Mouse (Mus musculus) liver, adult (tissue): ENCODE results near the gene Gm8369.

Experiments
- GATA4 ChIP-seq: IDR thresholded peaks from 2 replicates; pipeline ENCODE4 v1.6.1; 2014; ENCODE audit warnings: mild to moderate bottlenecking, low read length; ENCODE audit not compliant: insufficient replicate concordance

Gene Gm8369

DNA sequence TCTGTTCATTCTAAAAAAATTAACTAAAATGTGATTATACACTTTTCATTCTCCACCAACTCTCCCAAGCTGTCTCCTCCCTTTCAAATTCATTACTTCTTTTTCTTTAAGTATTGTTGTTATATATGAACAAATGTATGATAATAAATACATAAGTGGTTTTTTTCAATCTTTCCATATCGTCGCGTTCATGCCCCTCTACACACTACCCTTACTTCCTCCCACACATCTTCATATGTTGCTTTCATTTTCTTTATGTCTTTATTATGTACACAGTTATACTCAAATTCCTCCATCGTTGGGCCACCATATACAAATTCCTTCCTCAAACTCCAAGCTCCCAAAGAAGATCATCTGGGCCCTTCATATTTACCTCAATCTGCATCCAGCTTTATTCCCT lies 15.6 kb downstream of the Gm8369 start:
- TF ChIP-seq GATA4: no peak

DNA sequence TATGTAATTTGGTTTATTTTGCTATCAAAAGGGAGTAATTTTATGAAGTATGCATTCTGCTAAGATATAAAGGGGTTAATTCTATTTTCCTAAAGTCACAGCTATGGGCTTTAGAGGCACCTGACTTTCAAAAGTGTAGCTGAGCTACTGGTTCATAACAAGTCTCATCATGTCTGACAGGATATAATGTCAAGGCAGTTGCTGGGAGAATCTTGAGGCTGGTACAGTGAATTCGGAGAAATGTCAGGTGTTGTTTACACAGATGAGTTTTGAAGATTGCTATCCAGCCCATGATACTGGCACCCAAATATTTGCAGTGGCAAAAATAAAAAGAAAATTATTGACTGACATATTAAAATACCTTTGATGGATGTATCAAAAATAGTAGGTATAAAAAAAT lies 19.1 kb downstream of the Gm8369 start:
- no peak for TF ChIP-seq GATA4

- TF ChIP-seq GATA4: no peak
Measured at GRCm38 (mm10) chr19:11513458-11513857, 27.7 kb downstream of the Gm8369 start.

- no peak for TF ChIP-seq GATA4
Measured at GRCm38 (mm10) chr19:11516246-11516645, 30.5 kb downstream of the Gm8369 start, which contains the start of gene Ms4a6b. Gene Ms4a6b (plus strand): TSS chr19:11516512.

DNA sequence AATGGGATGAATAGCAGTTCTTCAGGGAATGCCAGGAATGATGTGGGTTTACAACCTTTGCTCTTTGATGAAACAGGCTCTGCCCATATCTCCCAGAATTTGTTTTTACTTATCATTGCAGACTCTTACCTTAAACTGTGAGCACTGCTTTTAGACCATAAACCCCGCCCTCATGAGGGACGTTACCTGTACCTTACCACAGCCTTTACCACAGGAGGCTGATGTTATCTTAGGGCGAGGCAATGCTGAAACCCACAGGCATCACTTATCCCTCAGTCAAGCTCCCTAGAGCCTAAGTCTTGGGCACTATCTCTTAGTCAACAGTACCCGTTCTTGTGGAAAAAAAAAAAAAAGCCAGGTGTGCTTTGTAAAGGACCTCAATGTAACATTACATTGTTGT lies 31.1 kb downstream of the Gm8369 start:
- no peak for TF ChIP-seq GATA4

- no peak for TF ChIP-seq GATA4
Measured at GRCm38 (mm10) chr19:11520146-11520545, 34.4 kb downstream of the Gm8369 start.

DNA sequence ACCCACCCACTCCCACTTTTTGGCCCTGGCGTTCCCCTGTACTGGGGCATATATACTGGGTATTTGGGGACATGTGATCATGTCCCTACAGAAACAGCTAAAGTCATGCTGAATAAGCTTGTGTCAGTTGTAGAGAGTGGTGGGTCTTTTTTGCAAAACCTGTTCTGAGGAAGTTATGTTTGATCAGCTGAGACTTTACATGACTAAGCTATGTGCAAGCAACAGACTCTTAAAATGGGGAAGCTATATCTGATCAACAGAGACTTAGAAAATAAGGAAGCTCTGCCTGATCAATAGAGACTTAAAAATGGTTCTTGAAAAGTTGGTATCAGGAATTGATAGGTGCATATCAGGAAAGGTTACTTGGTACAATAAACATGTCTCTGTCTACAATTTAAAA lies 47.7 kb downstream of the Gm8369 start:
- TF ChIP-seq GATA4: no peak

DNA sequence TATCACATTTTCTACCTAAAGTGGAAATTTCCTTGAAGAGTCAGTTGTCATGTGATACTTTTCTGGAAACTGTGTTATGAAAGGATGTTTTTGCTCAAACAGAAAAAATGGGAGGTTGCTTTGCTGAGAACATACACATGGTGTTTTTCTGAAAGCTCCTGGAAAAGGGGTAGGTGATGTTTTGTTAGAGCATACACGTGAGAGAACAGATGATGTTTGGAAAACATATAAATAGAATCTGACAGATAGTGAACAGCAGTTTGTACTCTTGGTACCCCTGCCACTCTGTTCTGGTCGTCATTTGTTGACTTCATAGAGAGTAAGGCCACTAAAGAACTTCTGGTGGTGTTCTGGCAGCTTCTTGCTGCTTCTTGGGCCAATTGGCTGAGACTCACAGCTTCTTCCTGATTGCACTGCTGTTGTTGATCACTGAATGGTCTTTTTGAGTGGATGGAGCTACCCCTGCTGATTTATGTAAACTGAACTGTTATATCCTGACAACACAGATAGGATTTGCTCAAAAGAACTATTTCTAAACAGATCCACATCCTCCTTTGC lies 48.2 kb downstream of the Gm8369 start:
- TF ChIP-seq GATA4: no peak

- TF ChIP-seq GATA4: no peak
Measured at GRCm38 (mm10) chr19:11536593-11536992, 50.9 kb downstream of the Gm8369 start, which contains the start of gene Ms4a4d. Gene Ms4a4d (plus strand): TSS chr19:11536801.

- TF ChIP-seq GATA4: no peak
Measured at GRCm38 (mm10) chr19:11537336-11537735, 51.6 kb downstream of the Gm8369 start.

DNA sequence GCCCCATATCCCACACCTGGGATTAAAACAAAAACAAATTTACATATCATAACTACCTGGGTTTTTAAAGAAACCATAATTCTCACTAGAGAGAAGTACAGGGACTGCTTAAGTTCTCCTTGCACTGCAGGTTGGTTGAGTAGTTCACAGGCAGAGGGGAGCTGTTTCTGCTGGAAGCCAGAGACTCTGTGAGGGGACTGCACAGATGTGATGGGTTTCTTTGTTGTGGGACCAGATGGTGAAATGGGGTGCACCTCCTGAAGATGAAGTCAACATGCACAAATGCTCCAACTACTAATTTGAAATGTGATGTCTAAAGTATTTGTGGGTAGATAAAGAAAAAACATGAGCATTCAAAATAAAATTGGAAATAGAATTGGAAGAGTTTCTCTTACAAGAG lies 62.2 kb downstream of the Gm8369 start:
- TF ChIP-seq GATA4: no peak

- TF ChIP-seq GATA4: no peak
Measured at GRCm38 (mm10) chr19:11554726-11555125, 69.0 kb downstream of the Gm8369 start.
